Mouse (Mus musculus) frontal cortex, postnatal 14 days (tissue): ENCODE measurements around the gene Nlk.
A peak's percentile ranks its signal among the peaks of the same experiment; 100 is the strongest.
"Not testable (repeated sequence)": the region's sequence is repeated elsewhere in the genome, so short reads cannot be mapped to it uniquely, and the experiment has no call there.

Experiments used
- DNase-seq, 2 experiments: peaks; one replicate each; pipeline ENCODE4 v3.0.0; 2022; ENCODE audit warnings: low spot score in 2 of 2

Nlk gene

GRCm38 (mm10) chr11:78596750-78597149 is 100.4 kb downstream of the Nlk start:
- no peak for DNase-seq

- no peak for DNase-seq
Observed at GRCm38 (mm10) chr11:78595773-78596172, 101.4 kb downstream of the Nlk start.

- DNase-seq, result no peak
Observed at GRCm38 (mm10) chr11:78594271-78594964, 102.8 kb downstream of the Nlk start.

- DNase-seq, result not testable (repeated sequence)
Observed at GRCm38 (mm10) chr11:78587677-78588076, 109.5 kb downstream of the Nlk start.

GRCm38 (mm10) chr11:78586099-78586498 is 111.1 kb downstream of the Nlk start:
- DNase-seq, result no peak

GRCm38 (mm10) chr11:78582848-78583247 is 114.3 kb downstream of the Nlk start:
- no peak for DNase-seq

DNA sequence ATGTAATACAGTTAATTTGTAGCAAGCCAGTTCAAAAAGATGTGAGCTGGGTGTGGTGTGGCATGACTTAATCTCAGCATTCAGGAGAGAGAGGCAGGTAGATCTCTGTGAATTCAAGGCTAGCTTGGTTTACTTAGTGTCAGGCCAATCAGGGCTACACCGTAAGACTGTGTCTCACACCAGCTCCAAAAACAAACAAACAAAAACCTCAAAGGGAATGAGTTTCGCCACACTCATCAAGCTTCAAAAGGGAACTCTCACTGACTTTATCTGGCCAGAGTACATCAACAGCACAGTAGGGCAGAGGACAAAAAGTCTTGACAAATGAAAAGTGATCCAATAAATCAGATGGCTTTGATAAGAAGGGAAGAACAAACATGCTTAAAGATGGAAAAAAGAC is 122.2 kb downstream of the Nlk start:
- DNase-seq, result no peak

GRCm38 (mm10) chr11:78574536-78574935 is 122.6 kb downstream of the Nlk start:
- no peak for DNase-seq

DNA sequence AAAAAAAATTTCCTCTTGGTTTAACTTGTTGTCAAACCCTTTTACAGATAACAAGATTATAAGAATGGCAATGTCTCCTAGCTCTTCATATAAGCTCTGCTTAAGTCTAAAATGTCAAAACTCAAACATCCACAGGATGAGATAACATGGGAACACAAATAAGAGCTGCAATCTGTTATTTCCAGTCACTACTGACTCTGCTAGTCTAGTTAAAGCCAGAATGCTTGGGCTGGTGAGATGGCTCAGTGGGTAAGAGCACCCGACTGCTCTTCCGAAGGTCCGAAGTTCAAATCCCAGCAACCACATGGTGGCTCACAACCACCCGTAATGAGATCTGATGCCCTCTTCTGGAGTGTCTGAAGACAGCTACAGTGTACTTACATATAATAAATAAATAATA is 123.1 kb downstream of the Nlk start:
- DNase-seq, result not testable (repeated sequence)

DNA sequence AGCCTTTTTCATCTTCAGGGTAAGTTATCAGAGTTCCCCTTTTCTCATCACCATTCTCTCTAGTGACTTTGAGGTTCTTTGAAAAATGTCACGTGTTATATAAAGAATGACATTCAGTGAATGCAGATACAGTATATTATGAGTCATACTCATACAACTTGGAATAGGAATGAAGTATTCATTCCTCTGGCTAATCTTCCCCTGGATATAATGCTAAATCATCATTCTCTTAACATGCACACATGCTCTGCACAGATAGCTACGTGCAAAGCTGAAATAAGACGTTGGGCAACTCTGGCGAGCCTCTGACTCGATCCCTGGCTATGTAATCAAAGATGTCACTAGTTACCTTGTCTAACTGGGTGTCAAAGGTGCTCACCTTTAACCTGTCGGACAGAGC is 125.3 kb downstream of the Nlk start:
- no peak for DNase-seq

DNA sequence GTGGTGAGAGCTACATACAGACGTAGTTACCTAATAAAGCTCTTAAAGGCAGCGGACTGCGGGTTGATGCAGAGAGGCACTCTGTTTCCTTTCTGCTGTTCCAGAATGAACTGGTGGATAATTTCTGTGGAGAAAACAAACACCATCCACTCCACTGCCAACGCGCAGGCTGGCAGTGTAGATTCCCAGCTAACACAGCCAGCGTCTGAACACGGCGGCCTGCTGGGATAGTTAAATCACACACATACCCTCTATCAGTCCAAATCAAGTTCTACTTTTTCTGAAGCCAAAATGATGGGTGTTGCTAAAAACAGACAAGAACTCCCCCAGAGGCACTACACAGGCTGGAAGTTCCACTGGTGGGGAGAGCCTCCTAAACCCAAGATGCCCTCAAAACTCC is 125.7 kb downstream of the Nlk start:
- DNase-seq, result peak in 1 of 2 experiments; percentile 6

GRCm38 (mm10) chr11:78569806-78570205 is 127.4 kb downstream of the Nlk start:
- no peak for DNase-seq

- no peak for DNase-seq
Observed at GRCm38 (mm10) chr11:78568827-78569226, 128.3 kb downstream of the Nlk start.

DNA sequence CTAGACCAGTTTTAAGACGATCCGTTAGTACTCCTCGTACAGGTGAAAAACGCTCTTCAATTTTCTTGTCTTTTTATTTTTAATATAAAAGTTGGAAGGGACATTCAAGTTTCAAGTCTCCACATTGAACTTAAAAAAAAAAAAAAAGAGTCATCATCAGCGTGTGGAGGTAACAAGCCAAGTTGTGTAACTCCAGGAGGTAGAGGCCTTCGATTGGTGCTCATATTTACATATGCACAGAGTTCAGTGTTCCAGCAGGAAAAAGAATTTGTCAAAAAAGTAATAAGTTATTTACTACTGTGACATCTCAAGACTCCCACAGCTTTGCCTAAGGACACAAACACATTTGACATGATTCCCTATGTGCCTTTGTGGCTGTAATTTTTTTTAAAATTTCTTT is 129.6 kb downstream of the Nlk start:
- no peak for DNase-seq

- DNase-seq, result no peak
Observed at GRCm38 (mm10) chr11:78566775-78567174, 130.4 kb downstream of the Nlk start.

DNA sequence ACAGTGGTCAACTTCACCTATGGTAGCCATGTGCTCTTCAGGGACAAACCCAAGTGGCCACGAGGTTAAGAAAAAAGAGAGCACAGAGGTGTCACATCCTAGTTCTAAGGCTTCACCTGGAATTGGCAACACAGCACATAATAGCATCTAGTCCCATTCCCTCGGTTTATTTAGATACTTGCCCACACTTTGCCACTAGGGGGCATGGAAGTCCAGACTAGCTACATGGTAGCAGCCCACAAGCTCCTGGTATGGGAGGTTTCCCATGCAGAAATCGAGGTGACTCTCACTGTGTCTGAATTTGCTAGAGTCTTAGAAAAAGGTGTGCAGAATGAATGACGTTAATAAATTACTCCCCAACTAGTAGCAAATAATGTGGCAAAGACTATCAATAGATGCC is 136.7 kb downstream of the Nlk start:
- DNase-seq, result peak; percentile 51 to 75

GRCm38 (mm10) chr11:78557241-78557640 is 139.9 kb downstream of the Nlk start:
- no peak for DNase-seq

DNA sequence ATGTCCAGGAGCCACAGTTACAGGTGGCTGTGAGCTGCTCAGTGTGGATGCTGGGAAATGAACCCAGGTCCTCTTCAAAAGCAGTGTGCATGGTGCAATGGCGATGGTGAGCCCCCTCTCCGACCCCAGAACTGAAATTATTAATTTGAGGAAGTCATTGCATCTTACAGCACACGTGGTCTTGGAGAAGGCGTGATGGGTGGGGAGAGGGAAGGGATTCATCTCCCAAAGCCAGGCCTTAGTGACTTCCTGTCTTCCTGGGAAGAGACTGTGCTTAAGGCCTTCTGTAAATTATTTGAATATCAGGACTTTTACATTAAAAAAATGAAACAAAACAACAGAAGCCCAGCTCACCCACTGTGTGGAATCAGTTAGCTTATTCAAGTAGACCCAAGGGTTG is 141.1 kb downstream of the Nlk start:
- no peak for DNase-seq

DNA sequence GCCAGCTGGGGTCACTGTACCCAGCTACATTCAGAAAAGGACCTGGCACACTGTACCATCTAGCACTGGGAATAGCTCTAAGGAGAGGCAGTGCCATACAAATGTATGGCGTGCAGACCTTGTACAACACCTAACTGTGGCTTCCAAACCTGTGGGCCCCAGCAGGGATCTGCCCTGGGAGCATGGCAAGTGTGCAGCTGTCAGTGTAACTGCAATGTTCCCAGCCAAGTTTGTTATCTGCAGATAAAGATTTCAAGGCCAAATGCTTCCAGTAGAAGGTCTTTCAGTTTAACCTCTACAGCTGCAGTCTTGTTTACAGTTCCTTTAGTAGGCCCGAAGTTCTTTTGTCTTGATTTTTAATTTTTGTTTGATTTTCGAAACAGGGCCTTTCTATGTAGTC is 141.6 kb downstream of the Nlk start:
- no peak for DNase-seq

GRCm38 (mm10) chr11:78551059-78551398 is 146.1 kb downstream of the Nlk start:
- DNase-seq, result no peak

GRCm38 (mm10) chr11:78550168-78551058 is 146.8 kb downstream of the Nlk start, which contains the start of gene Tmem97:
TSS of gene Tmem97 (minus strand) at chr11:78550777.
- DNase-seq, result peak; percentile 96 to 97

- DNase-seq, result no peak
Observed at GRCm38 (mm10) chr11:78549491-78549987, 147.6 kb downstream of the Nlk start.
